Comparison of ENCODE assay signal across 12 mouse cellular contexts in genomic region chr3:55539811-55540293, GRCm38 (mm10).
DNase-seq lines count a peak whose midpoint lies in the region; ATAC-seq lines count a peak whose summit lies in the region.
"Had no signal": no experiment of that assay in that cellular context is flagged by ENCODE, and none has a peak within 500 bp of the region (broad histone marks: within the 10 kb centered on the region; RNA-seq: fewer than 3 reads in every experiment).

No protein-coding gene starts in this region.

- H3K4me1 ChIP-seq in limb, embryonic 13.5 days = peaks cover 85% of the 10 kb centered on the region

- no peak overlapping the region for H3K4me3 ChIP-seq in limb, embryonic 13.5 days
- H3K4me3 ChIP-seq: embryonic facial prominence, embryonic 13.5 days; heart, embryonic 15.5 days; neural tube, embryonic 12.5 days had no signal

- H3K36me3 ChIP-seq in limb, embryonic 13.5 days = no peaks in the 10 kb centered on the region
- H3K36me3 ChIP-seq: embryonic facial prominence, embryonic 13.5 days; heart, embryonic 15.5 days; neural tube, embryonic 12.5 days had no signal

- no peak for DNase-seq in frontal cortex, postnatal 10 days (ENCODE audit: low spot score in 2 of 2)
- DNase-seq in layer of hippocampus, postnatal 10 days (ENCODE audit: low spot score in 2 of 2) = peak; percentile 57 to 66
- DNase-seq in layer of hippocampus, adult 11-12 months (ENCODE audit: low spot score) = no peak
- DNase-seq in cerebellum, postnatal 10 days = peak; percentile 91 to 92
- DNase-seq in urinary bladder, adult 2 months (ENCODE audit: low spot score) = no peak
- DNase-seq in yolk sac, embryonic 10.5 days (ENCODE audit: low spot score) = no peak

- H3K9me3 ChIP-seq in limb, embryonic 13.5 days = no peaks in the 10 kb centered on the region
- H3K9me3 ChIP-seq: embryonic facial prominence, embryonic 13.5 days; heart, embryonic 15.5 days; neural tube, embryonic 12.5 days had no signal

- H3K9ac ChIP-seq in limb, embryonic 13.5 days = no peak overlapping the region
- H3K9ac ChIP-seq: embryonic facial prominence, embryonic 13.5 days; heart, embryonic 15.5 days; neural tube, embryonic 12.5 days had no signal

- peak; percentile 4; the same call in 1 of the 2 replicates for ATAC-seq in frontal cortex, adult (ENCODE audit: low TSS enrichment)
- ATAC-seq in limb, embryonic 13.5 days (ENCODE audit: low FRiP score, low read depth) = no peak

- H3K27ac ChIP-seq in limb, embryonic 13.5 days = peak overlapping the region; percentile 28; the same call in 1 of the 2 replicates
- H3K27ac ChIP-seq: embryonic facial prominence, embryonic 13.5 days; heart, embryonic 15.5 days; neural tube, embryonic 12.5 days had no signal

- H3K4me2 ChIP-seq in limb, embryonic 13.5 days (replicated peaks) = no peak overlapping the region
- H3K4me2 ChIP-seq: embryonic facial prominence, embryonic 13.5 days; heart, embryonic 15.5 days; neural tube, embryonic 12.5 days had no signal

- 71% methylated on average over 12 of the region's 12 CpGs for WGBS in limb, embryonic 13.5 days

- H3K27me3 ChIP-seq in limb, embryonic 13.5 days = no peaks in the 10 kb centered on the region
- H3K27me3 ChIP-seq: CH12.LX; embryonic facial prominence, embryonic 13.5 days; heart, embryonic 15.5 days; neural tube, embryonic 12.5 days had no signal

Comparison
In these comparisons a context has a peak if more than half of its experiments do, and no peak if none do; other contexts are left out.
1. DNase-seq: peak in layer of hippocampus, postnatal 10 days (2 of 2) and cerebellum, postnatal 10 days (2 of 2); none in frontal cortex, postnatal 10 days (0 of 2), layer of hippocampus, adult 11-12 months (single experiment), urinary bladder, adult 2 months (single experiment) and yolk sac, embryonic 10.5 days (single experiment).